Mouse (Mus musculus) olfactory bulb, adult 2 months (tissue): Measurements from ENCODE around the gene Adcy2.

ENCODE experiments used
- CTCF ChIP-seq: fragments of 200-500 bp; IDR thresholded peaks from 2 replicates; pipeline ENCODE4 v1.5.1; 2012; ENCODE audit warnings: low read depth, mild to moderate bottlenecking, low read length, moderate library complexity; ENCODE audit not compliant: insufficient read depth
- POLR2A ChIP-seq: fragments of 200-500 bp; IDR thresholded peaks from 2 replicates; pipeline ENCODE4 v1.6.1; 2012; ENCODE audit warnings: mild to moderate bottlenecking, low read depth, low read length, moderate library complexity; ENCODE audit not compliant: insufficient read depth

DNA sequence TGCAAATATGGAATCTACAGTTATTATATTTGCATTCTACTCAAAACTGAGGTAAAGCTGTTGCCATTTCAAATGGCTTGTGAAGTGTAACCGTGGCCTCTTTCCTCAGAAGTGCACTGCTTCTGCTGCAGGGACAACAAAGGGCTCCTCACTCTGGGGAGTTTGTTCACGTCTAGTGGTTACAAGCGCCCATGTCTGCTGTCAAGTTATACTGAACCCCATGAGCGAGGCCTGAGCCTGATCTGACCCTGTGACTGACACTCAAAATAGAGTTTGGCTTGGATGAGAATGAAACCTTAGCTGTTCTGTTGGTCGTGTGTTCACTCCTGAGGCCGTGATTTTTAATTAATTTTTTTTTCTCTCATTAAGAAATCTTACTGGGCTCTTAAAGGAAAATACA, 38.8 kb downstream of the Adcy2 start:
- no peak for TF ChIP-seq CTCF
- no peak for TF ChIP-seq POLR2A
